Mouse (Mus musculus) cerebral cortex, adult 2 months (tissue): ENCODE measurements around the gene Nell2.

ENCODE experiments used
- WGBS: fragments of 180-500 bp; shearing (Covaris S2); methylation state at CpG from one replicate; pipeline ENCODE4 v1.1.7; 2018; 5-methylcytosine and 5-hydroxymethylcytosine counted together

Nell2 gene

DNA sequence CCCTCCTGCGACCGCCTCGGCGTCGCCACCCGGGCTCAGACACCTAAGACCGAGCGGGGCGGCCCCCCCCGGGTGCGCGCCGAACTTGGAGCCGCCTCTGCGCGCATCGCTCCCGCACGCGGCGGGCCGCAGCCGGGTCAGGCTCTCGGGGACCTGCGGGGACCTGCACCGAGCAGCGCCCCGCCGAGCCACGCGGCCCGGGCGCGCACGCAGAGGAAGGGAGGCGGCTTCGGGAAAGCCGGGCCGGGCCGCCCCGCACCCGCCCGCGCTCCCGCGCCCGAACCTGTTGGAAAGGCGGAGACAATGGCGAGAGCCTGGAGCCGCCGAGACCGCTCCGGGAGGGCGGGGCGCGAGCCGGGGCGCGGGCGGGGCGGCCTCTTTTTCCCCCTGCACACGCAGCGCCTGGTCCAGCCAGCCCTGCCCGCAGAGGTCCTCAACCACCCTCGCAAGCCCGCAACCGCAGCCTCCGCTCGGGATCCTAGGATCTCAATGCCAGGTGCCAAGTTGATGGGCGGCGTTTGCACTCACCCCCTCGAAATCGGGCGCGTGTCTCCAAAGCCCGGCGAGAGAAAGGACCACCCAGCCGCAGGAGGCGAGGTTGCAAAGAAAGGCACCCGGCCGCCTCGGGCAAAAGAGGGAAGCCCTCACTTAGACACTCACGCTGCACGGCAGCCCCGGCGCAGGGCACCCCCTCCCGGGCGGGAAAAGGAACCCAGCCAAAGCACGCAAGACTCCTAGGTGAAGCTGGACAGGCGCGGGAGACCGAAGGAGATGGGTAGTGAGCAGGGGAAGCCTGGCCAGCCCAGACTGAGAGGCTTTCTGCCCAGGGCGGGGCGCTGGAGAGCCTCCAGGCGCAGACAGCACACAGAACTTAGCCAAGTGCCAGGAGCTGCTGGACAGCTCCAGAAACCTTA is at the start of gene Nell2:
Nell2 (minus strand) TSS at position 612 of the 914 bp plus-strand sequence.
- under 1% methylated on average over 94 of the region's 95 CpGs for WGBS

DNA sequence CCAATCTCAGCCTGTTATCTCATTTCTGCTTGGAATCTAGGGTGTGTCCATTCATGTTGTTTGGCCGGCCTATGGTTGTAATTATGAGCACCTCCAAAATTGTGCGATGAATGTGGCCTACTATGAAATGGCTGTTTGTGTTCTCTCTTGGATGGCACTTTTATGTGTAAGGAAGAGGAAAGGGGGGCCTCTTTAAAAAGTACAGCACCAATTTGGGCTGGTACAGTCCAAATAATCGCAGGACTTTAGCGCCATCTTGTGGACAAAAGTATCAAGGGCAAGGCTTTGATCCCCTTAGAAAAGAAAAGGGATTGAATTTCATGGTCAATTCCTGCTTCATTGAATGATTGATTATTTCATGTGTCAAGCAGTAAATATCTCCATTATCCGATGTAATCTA is 46.3 kb upstream of the Nell2 start:
- WGBS: 6% methylated on average over 5 of the region's 5 CpGs

DNA sequence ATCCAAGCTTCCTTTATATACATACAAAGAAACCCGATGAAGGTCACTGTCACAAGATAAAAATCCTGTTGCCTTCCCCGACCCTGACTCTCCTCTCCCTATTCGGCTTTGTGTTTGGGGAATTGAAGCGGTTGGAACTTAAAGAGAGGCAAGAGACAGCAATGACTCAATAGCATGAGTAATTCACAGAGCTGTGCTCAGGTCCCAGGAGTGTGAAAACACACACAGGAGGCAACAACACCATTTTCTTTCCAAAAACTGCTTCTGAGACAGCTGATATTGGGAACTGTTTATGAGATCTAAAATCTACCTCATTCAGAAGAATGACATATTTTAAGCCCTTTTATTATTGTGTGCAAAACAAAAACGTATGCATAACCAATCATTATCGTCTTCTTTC is 41.2 kb upstream of the Nell2 start:
- WGBS: 72% methylated on average over 6 of the region's 6 CpGs

DNA sequence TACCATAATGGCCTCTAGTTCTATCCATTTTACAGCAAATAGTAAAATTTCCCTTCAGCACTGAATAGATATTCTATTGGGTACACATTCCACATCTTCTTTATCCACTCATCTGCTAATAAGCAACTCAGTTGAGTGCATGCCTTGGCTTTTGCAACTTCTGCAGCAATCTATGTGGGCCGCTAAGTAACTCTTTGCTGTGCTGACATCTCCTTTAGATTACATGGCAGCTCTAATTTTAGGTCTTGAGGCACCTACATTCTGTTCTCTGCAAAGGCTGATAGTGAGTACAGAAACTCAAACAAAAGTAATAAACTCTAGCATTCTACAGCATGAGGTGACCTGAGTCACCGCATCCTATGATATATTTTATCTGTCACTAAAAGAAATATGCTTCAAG is 36.8 kb upstream of the Nell2 start:
- 83% methylated on average over 2 of the region's 2 CpGs for WGBS

DNA sequence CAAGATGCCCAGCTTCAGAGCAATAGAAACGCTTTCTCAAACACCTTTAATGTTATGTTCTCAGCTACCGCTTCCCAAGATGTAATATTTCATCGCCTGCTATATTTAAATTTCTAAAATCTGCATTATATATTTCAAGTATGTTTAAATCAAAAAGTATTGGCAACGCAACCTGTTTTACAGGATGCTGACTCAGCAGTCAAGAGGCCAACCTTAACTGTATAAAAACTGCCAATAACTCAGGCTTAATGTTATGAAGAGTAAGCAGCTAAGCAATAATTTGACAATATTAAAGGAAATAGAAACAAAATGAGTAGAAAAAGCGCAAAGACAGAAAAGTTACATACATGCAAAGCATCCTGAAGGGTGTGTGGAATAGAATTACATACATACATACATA is 32.9 kb upstream of the Nell2 start:
- WGBS: 78% methylated on average over 5 of the region's 5 CpGs

DNA sequence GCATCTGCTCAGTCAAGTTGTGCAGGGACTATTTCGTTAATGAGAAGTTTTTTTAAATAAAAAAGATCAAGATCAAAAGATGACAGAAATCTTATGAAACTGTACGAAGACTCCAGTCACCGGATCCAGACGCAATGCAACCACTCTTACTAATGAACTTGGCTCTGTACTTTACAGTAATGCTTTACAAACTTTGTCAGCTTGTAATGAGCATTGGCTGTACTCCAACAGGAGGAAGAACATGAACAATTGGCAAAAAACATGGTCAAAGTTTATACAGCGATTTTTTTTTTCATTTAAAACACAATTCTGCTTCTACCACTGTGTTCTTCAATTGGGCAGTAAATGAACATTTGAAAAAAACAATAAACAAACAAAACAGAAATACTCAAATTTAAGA is 21.7 kb upstream of the Nell2 start:
- 60% methylated on average over 5 of the region's 5 CpGs for WGBS

DNA sequence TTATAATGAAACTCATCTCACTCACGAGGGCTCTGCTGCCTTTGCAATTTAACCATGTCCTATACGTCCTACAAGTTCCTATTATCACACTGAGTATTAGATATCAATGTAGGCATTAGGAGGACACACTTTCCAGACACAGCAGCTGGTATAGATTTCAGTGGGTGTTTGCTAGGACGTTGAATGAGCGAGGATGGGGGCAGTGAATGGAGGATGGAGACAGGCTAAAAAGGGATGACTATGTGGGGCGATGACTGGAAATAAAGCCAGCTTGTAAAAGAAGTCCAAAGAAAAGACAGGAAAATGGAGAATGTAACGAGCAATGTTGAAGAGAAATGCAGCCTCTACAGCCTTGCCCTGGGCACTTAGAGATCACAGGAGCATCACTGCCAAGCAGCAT is 14.3 kb upstream of the Nell2 start:
- WGBS: 46% methylated on average over 6 of the region's 6 CpGs

DNA sequence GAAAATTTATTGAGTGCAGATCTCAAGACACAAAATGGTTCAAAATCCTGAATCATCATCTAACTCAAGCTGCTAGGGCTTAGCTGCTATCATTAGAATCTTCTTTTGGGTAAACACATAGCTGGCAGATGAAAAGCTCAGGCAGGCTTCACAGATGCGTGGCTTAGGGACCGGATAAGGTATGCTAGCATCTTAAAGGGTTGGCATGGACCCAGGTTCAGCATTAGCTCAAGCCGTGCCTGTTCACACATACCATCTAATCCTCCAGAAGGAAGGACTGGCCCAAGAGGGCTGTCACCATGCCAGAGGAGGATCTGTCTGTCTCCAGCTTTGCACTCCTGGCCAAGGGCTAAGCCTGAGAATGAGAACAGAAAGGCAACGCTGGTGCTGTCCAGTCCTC is 8.4 kb upstream of the Nell2 start:
- WGBS: 43% methylated on average over 4 of the region's 4 CpGs

DNA sequence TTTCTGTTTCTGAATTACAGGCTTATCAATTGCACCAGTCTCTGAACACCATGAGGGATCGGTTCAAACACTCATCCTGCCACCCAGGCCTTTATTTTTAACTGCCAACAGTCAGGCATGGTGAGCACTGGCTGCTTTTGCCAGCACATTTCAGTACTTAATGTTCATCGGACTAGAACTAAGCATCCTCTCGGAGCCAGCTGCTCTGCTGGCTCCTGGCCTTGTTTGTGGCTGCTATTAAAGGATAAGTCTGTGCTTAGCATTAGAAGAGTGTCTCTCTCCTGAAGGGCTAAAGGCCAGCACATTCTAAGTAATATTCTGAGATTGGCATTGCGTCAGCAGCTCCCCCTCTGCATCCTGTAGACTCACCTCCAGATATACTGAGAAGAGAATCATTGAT is 7.9 kb upstream of the Nell2 start:
- WGBS: 31% methylated on average over 4 of the region's 4 CpGs

DNA sequence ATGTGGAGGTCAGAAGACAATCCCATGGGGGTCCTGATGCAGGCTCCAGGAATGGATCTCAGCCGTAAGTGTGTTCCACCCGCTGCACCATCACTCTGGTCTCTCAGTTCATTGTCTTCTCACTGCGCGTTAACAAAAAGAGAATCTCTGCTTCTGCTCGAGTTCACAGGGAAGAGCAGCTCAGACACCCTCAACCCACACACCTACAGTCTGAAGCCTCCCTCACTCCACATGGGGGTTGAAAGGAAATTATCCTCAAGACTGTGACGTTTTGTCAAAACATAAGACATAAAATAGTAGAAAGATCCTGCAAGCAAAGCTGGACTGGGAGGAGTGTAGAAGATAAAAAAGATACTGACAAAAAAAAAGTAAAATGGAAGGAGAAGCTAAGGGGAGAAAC is 6.3 kb upstream of the Nell2 start:
- 44% methylated on average over 6 of the region's 6 CpGs for WGBS

DNA sequence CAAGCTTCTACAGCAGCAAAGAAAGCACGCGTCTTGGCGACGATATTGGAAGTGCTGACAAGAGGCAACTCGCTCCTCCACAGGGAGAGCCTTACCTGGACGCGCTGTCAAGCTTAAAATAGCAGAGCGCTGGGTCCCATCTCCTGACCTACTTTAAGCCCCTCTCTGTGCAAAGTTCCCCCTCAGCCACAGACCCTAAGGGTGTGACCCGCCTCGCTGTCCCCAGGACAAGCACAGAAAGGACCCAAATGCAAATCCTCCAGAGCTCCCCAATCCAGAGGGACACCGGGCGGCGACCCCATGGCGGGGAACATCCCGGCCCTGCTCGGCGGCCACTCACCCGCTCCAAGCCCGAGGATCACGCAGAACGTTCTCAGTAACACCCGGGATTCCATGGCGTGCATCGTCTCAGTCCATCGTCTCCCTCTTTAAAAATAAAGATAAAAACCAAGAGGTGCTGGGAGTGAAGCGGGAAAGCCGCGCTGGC is 855 bp downstream of the Nell2 start:
- WGBS: under 1% methylated on average over 28 of the region's 28 CpGs

DNA sequence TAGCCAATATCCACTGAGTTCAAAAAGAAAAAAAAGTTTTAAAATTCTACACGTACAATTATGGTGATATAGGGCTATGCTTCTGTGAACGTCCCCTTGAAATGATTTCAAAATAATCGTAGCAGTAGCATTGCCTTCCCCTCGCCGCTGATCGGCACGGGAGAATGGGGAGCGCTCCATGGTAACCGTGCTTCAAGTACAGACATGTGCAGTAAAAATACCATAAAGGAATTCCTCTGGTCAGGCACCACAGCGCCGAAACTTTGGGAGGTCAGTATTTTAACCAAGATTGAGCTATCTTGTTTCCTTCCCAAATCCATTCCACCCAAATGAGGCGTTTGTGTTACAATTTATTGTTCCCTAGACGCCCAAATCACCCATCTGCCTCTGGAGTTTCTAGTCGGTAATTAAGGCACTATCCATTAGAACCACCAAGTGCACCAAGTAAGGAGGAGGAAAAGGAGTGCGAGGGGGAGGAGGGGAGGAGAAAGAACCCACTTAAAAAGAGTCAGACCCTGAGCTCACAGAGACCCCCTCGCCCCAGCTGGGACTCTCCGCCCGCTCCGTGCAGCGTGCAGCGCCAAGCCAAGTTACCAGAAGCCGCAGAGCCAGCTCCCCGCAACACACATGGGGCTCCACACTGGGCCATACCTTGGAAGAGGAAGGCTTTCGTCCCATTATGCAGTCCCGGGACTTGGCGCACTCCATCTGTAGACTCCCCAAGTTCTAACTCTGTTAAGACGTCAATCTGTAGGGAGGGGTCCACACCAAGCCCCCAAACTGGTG is 1.5 kb downstream of the Nell2 start:
- WGBS: 2% methylated on average over 27 of the region's 27 CpGs

DNA sequence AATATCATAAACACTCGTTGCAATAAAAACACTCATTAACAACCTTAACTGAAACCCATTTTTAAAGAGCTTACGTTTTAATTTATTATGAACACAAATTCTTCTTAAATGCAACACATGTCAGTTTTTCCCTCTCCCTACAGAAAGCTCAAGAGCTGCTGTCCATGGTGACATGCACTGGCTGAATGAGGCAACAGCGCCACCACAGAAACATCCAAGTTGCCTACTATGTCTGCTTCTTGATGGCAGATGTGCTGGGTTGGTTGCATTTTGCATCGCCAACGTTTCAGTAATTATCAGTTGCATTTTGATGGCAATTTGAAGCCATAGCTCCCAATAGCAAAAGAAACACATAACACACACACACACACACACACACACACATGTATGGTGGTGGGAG is 2.4 kb downstream of the Nell2 start:
- WGBS: 5% methylated on average over 5 of the region's 5 CpGs

DNA sequence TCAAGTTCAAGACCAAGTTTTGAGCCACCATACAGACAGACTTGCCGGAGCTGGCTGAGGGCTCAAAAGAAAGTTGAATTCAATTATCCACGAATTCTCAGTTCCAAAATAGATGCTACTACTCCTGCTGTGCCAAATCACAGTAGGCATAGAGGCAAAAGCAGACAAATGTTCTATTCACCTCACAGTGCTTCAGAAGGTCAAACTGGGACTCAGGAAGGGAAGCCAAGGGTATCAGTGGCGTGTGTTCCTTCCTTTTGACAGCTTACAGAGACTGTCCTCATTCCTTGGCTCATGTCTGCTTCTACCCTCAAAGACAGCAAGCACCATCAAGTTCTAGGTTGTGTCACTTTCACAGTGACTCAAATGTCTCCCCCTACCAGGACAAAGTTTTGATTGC is 10.2 kb downstream of the Nell2 start:
- 28% methylated on average over 3 of the region's 3 CpGs for WGBS

DNA sequence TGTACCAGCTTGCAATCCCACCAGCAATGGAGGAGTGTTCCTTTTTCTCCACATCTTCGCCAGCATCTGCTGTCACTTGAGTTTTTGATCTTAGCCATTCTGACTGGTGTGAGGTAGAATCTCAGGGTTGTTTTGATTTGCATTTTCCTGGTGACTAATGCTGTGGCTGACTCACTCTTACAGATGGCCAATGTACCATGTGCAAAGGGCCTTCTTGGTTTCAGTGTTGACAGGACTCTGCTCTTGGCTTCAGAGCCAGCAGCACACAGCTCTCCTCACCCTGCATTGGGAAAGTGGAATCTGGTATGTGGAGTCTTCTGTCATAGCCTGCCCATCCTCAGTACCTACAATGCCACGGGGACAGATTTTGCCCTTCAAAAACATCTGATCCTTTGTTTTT is 15.1 kb downstream of the Nell2 start:
- WGBS: 56% methylated on average over 2 of the region's 2 CpGs

DNA sequence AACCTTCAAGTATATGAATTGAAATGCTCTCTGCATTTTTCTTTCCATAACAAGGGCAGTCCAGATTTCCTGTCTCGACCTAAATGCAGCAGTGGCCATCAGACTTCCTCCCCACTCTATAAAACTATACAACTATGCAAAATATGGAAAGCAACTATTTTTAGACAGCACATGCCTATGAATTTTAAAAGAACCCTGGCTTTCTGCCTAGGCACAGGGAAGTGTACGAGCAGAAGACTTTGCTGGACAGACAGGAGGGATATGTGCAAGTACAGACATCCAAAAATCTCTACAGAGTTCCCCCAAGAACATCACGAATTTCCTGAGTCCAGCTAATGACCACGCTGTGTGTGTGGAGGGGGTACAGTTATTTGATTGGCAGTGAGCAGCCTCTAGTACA is 32.7 kb downstream of the Nell2 start:
- WGBS: 44% methylated on average over 4 of the region's 4 CpGs

DNA sequence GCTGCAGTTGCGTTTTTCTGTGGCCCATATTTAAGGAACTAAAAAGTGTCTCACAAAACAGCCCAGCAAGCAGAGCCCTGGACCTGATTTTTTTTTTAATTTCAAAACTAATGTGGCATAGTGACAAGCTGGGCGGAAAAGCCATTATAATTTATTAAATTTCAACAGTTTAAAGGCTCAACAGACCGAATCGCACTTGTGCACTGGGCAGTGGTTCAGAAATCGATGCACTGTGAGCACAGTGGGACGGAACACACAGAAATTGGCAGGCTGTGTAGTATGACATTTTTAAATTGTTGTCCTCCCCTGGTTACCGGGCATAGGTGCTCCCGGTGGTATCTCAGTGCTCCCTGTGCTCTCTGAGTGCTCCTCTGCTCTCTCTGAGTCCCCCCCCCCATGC is 33.2 kb downstream of the Nell2 start:
- 48% methylated on average over 8 of the region's 8 CpGs for WGBS

DNA sequence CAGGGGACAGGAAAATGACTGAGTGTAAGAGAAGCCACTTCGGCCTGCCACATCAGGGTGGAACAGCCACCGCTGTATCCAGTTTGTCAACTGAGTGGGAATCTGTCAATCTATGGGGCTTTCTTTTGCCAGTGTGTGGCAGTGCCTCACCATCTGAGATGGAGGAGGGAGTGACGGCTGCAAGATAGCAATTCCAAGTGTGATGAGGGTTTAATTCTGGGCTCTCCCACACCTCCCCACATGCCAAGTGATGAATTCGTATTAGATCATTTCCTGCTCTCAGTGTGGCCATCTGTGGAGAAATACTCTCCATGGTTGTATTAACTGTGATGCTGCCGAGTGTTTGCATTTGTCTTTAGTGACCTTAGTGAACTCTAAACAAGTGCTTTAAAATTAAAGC is 36.2 kb downstream of the Nell2 start:
- 33% methylated on average over 5 of the region's 5 CpGs for WGBS

DNA sequence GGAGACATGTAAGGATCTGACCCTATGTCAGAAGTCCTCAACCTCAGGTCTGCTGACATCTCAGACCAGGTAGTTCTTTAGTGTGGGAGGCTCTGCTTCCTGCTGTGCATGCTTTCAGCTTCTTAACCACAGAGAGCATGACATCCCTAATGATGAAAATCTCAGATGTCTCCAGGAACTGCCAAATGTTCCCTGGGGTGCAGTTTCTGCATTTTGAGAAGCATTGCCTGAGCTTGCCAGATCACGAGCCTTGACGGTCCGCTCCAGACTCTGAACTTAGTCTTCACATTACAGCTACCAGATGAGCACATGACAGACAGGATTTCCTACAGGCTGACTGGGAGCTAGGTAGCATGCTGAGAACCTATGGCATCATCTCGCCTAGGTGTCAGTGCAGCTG is 39.2 kb downstream of the Nell2 start:
- 36% methylated on average over 4 of the region's 4 CpGs for WGBS

DNA sequence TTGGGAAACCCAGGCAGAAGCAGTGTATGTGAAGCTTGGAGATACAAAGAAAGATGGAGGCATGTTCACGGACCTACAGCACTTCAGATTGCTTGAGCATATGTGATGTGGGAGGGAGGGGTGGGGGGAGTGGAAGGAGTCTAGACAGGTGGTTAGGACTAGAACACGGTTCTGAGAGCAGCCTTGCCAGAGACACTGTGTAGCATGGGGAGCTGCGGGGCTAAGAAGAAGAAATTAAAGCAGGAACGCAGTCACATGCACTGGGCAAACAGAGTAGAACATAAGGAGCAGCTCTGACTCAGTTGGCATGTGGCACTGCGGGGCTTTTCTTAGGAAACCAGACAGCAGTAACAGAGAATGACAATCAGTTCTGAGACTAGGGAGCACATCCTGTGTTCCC is 40.4 kb downstream of the Nell2 start:
- 49% methylated on average over 5 of the region's 5 CpGs for WGBS

DNA sequence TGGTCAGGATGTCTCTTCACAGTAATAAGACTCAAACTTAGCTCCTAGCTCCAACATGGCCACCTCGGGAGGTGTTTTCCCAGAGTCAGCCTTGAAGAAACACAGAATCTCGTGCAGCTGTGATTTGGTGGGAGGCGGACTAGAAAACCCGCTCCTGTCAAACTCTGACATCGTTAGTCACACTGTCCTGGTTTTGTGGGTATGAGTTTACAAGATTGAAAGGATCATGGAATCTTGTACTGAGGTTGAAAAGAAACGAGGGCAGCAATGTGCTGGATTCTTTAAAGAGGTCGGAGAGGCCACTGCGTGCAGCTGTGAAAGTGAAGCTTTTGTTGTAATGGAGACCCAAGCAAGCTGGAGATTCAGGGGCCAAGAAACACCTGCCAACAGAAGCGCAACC is 46.4 kb downstream of the Nell2 start:
- WGBS: 67% methylated on average over 9 of the region's 9 CpGs

DNA sequence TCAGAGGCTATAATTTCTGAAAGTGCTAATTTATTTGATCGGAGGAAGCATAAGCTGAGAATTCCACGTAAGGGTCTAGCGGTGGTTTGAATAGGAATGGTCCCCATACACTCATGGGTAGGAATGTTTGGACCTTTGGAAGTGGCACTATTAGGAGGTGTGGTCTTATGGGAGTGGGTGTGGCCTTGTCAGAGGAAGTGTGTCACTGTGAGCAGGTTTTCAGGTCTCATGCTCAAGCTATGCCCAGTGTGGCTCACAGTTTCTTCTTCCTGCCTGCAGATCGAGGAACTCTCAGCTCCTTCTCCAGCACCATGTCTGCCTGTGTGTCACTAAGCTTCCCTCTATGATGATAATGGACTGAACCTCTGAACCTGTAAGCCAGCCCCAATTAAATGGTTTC is 46.8 kb downstream of the Nell2 start:
- WGBS: 83% methylated on average over 4 of the region's 4 CpGs

DNA sequence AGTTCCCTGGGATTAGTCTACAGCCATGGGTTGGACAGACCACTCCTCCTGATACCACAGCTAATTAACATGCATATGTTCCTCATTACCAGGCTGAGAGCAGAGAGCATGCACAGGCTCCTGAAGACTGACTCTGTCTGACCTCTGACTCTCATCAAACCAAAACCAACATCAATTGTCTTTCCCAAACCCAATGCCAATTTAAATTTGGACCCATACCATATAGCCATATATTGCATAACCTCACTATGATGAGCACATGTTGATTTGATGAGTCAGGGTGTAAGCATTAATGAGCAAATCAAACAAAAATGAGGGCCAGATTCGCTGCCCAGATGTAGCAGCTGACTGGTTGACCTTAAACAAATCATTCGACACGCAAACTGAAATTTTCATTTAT is 51.9 kb downstream of the Nell2 start:
- 90% methylated on average over 3 of the region's 3 CpGs for WGBS
